Mouse (Mus musculus): ENCODE results near the gene Ampd2. TPM values are rescaled to one million over a fixed set of nuclear protein-coding genes. Genes with fewer than 3 reads are reported as not detected.

Ampd2 gene
- 10 to 100 TPM; 56.4 to 61.4 (median 58.1) TPM for total RNA-seq (2022)

DNA sequence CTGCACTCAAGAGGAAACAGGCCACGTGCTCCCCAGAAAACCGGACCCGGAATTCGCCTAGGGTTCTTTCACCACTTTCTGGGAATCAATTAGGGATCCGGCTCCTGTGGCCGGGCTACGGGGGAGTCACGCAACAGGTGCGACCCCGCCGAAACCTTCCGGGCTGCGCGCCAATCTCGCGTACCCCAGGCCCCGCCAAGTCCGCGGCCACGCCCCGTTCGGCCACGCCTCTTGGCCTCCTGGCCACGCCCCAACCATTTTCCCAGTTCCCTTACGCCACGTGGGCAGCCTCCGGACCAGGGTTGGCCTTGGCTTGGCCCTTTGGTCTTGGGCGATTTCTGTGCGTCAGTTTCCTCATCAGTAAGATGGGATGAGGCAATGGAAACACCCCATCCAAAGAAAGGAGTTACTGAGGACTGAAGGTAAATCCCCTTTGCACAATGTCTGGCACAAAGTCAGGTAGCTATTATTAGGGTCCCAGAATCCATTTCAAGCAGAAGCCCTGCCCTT is at the start of gene Ampd2:
Gene Ampd2, minus strand, starts transcription at position 182 of the 510 bp plus-strand sequence.
- DNase-seq (ENCODE audit: low spot score in 2 of 2) = no peak

DNA sequence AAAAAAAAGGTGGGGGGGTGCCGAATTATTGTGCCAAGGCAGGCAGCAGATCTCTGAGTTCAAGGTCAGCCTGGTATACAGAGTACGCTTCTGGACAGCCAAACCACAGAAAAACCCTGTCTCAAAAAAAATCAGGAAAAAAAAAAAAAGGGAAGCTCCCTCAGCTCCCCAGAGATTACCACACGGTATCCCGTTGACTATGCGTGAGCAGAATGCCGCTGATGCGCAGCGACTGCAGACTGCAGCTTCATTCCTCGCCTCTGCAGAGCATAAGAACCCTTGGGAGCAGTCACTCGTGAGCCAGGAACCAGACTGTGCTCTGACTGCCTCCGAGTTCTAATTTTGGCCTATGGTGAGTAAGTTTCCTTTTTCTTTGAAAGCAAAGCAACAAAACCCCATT is 48.2 kb upstream of the Ampd2 start:
- peak in 1 of 2 experiments; percentile 77 for DNase-seq (ENCODE audit: low spot score in 2 of 2)

DNA sequence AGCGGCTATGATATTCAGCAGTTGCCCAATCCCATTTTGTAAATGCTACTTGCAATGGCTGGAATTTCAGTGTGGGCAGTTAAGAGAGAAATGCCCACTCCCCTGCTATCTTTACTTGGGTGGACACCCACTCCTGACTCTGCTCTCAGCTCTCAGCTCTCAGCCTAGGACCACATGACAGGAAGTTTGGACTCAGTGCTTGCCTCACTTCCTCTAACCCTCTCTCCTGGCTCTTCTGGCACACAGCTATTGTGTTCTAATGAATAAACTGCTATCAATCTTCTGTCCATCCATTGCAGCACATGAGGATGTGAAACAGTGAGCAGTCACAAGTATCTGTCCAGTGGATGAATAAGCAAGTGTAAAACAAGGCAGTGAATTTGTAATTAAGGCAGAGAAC is 46.0 kb upstream of the Ampd2 start:
- no peak for DNase-seq (ENCODE audit: low spot score in 2 of 2)

DNA sequence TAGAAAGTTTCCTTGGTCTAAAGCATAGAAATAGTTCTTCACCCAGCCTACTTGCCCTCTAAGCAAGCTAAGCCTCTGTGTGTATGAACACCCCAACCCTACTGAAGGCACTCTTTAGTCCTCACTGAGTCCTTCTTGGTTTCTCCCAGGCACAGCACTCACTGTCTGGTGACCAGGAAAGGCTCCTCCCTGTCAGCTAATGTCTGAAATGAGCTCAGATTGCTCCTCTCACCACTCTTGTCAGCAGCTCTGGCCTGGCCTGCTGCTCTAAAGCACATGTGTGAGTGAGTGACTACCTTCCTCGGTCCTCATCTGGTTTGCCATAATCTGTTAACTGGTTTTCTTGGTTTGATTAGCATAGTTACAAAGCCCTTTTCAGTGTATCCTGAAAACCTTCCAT is 45.4 kb upstream of the Ampd2 start:
- no peak for DNase-seq (ENCODE audit: low spot score in 2 of 2)

DNA sequence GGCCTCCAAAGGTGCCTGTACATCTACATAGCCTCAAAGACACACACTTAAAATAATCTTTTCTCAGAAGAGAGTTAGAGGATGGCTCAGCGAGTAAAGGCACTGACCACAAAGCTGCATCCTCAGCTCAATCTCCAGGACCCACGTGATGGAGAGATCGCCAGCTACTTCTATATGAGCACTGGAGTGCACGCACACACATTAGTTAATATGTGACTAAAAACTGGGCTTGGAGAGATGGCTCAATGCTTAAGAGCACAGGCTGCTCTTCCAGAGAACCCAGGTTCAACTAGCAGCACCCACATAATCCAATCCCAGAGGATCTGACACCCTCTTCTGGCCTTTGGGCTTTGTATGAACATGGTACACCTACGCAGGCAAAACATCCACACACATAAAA is 44.8 kb upstream of the Ampd2 start:
- DNase-seq (ENCODE audit: low spot score in 2 of 2) = no peak

DNA sequence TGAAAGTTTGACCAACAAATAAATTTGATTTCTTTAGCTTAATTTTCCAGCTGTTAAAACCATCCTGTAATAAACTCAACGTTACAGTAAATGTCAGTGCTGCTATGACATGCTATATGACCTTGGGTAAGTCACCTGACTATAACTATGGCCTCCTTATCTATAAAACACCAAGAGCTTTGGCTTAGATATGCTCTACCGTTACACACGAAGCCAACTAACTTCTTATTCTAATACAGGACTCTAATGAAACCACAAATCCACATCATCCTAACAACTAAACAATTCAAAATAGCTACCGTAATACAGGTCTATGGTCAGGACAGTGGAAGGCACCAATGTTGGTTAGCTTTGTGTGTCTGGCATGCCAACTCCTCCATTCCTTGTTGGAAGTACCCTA is 43.4 kb upstream of the Ampd2 start:
- no peak for DNase-seq (ENCODE audit: low spot score in 2 of 2)

DNA sequence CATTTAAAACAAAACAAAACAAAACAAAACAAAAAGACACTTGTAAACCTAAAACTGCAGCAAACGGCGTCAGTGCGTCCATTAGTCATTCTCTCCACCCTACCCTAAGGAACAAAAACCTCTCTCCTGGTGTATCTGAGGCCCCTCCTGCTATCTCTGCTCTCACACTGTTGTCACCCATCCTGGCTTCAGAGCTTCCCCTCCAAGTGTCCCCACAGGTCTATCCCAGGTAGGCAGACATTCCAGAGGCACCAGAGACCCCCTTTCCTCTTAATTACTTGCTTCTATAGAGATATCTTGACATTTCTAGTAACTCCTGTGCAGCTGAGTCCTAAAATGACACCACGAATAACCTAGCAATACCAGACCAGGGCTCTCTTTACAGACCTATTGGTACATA is 42.9 kb upstream of the Ampd2 start:
- DNase-seq (ENCODE audit: low spot score in 2 of 2) = no peak

DNA sequence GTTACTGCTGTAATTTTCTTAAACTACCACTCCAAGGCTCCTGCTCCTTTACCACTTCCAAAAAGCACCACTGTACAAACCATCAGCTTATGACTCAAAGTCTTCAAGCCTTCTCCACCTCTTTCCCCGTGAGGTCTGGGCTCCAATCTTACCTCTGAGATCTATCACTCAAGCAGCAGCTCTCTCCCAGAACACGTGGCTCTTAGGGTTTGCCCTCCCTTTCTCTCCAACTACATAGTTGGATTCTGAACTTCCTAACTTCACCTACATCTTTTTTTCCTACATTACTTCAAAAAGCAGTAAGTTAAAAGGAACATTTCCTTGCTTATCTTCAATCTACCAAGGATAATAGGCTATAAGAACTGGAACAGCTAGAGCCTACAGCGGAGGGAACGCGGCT is 42.1 kb upstream of the Ampd2 start:
- no peak for DNase-seq (ENCODE audit: low spot score in 2 of 2)

DNA sequence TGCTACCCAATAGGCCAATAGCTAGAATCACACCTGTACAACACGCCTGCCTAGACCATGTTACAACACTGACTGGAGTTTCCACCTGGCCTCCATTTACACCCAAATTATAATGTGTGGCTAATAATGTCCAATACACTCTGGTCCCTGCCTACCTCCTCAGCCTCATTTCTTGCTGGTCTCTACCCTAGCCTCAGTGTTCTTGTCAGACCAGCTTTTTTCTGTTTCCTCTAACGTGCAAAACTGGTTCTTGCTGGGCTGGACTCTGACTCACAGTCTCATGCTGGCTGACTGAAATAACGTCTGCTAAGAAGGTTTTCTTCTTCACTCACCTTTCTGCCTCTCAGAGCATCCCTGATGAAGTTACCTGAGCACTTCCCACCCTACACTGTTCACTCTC is 39.9 kb upstream of the Ampd2 start:
- no peak for DNase-seq (ENCODE audit: low spot score in 2 of 2)

DNA sequence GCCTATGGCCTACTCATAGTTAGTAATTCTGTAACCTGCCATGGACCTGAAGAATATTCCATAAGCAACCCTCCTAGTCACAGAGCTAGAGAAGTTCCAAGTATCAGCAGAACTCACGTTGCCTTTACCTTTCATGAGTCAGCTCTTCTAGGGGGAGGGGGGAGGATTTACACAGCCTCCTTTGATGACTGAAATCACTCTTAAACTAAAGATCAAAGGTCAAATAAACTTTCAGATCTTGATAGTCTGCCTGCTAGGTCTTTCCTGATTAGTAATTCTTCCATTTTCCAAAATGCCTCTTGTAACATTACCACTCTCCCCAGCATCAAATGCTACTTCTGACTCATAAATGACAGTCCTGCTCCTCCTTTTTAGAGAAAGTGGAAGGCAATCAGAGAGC is 37.7 kb upstream of the Ampd2 start:
- DNase-seq (ENCODE audit: low spot score in 2 of 2) = no peak

DNA sequence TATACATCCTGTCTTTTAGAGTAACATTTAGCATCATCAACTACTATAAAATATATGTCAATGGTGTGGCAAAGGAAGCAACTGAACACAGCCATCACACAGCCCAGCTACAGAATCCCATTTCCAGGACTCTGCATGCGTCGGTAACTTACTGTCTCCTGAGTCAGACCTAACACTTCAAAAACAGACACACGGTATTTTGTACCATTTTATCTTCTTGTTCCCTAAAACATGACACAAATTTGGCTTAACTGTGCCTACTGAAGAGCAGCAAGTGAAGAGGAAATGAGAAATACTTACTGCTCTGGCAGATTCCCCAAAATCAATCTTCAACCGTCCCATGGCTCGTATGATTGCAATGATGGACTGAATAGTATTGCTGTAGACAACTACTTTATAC is 36.8 kb upstream of the Ampd2 start:
- no peak for DNase-seq (ENCODE audit: low spot score in 2 of 2)

DNA sequence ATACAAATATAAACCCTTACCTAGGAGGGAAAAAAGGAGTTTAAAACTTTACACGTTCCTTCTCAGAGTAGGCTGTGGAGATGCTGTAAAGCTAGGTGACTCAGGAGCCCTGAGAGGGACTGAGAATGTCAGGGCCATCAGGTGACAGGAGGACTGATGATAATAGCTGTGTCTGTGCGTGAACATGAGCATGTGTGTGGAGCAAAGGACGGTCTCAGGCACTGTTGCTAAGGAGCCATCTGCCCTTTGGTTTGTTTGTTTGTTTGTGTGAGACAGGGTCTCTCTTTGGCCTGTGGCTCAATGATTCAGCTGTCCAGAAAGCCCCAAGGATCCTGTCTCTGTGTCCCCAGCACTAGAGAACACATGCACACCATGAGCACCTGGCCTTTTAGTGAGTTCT is 34.6 kb upstream of the Ampd2 start:
- DNase-seq (ENCODE audit: low spot score in 2 of 2) = no peak

DNA sequence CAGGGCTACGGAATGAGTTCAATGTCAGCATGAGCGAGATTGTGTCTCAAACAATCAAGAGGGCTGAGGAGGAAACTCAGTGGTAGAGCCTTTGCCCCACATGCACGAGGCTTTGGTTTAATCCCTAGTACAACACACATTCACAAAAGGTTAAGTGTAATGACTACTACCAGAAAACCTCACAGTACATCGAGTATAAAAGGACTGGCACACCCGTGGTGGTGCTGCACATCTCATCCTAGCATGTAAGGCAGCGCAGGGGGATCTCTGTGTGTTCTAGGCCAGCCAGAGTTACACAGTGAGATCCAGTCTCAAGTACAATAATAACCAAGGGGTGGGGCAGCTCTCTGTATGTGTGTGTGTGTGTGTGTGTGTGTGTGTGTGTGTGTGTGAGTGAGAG is 31.0 kb upstream of the Ampd2 start:
- no peak for DNase-seq (ENCODE audit: low spot score in 2 of 2)

DNA sequence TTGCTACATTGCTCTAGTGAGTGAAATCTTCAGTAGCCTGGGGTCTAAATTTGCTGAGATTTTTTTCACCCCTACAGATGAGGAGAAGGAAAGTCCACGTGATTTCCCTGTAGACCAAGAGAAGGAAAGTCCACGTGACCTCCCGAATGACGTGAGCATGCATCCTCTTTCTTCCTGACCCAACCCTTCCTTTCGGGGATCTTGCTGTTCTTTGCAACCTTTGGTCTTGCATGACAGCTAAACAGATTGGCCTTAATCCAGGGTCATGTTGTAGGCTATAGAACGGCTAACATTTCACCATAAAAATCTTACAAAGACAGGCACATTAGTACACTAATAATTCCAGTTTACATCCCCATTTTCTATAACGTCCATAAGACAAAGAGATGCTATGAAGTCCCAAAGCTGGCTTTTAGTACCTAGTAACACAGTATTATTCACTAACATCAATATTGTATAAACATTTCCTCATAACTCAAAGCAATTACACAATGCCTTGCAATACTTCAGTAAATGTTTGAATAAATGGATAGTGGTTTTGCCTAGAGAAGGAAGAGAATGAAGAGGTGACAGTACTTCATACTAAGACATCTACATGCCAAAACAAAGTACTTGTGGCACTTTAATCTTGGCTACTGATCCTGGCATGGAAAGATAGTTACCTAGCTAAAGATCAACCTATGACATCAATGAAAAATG is 27.3 kb upstream of the Ampd2 start:
- no peak for DNase-seq (ENCODE audit: low spot score in 2 of 2)

DNA sequence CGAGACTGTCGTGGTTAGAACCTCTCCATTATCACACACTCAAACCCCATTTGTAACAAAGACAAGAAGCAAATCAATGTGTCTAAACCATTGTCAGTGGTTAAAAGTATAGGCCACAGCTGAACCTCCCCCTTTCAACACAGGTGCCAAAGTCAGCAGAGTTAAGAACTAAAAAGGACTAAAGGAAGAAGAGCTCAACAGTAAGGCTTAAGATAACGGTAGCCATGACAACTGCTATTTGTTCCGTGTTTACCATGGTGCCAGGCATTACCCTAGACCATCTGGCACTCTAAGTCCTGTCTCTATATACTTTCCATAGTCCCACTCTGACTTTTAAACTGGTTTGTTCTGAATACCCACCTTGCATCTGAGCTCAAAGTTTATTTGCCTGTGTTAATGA is 26.2 kb upstream of the Ampd2 start:
- DNase-seq (ENCODE audit: low spot score in 2 of 2) = no peak

DNA sequence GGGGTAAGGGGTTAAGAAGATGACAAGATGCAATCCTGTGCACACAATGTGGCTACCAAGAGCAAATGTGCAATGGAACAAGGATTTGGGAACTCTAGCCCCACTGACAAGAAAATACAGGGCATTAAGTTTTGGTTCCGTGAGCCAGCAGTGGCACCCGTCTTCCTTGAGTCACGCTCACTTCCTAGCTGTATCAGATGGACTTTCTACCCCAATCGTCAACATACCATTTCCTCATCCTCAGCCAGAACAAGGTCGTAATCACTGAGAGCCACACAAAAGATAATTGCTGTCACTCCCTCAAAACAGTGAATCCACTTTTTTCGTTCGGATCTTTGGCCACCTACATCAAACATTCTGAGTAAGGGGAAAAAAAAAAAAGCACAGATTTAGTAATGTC is 25.8 kb upstream of the Ampd2 start:
- DNase-seq (ENCODE audit: low spot score in 2 of 2) = no peak

DNA sequence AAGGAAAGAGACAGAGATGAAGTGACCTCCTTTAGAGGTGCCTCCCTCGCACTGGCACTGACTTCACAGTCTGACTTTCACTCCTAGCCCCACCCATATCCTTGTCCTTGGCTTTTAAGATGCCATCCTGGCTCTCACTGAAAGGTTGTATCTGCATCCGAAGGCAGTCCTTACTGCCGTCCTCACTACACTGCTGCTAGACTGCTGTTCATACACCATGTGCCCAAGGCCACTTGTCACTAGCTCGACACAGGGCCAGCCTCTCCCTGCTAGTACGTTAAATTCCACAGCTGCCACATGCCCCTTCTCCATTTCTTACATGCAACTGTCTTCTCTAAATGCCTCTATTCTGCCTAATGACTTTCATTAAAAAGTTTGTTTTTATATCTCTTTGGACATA is 24.9 kb upstream of the Ampd2 start:
- no peak for DNase-seq (ENCODE audit: low spot score in 2 of 2)

DNA sequence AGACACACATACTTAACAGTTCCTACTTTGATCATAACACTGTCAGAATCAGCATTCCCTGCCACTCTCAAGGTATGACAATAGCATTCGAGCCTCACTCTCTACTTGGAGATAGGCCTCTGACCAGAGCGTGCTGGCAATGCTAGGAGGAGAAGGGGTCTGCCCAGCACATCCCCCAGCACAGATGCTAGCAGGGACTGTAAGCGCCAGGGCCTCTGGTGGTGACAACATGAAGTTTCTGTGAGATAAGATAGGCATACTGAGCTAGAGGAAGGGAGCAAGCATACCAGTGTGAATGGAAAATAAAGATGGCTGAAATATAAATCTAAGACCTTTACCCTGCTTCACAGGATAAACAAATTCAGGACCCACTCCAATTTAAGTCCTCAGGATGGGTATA is 18.8 kb upstream of the Ampd2 start:
- DNase-seq (ENCODE audit: low spot score in 2 of 2) = no peak

DNA sequence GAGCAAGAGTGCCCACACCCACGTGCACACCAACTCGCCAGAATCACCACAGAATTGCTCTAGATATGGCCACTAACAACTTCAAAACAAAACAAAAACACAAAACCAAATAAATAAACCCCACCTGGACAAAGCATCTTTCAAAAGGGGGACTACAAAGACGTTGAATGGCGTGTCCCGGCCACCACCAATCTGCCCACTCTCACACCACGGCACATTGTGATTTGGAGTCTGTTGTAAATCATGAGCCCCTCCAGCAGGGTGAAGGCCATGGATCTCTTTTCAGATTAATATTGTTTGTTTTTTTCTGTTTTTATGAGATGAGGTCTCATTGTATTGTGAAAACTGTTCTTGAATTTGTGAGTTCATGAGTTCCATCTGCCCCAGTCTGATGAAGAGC is 15.6 kb upstream of the Ampd2 start:
- DNase-seq (ENCODE audit: low spot score in 2 of 2) = no peak

DNA sequence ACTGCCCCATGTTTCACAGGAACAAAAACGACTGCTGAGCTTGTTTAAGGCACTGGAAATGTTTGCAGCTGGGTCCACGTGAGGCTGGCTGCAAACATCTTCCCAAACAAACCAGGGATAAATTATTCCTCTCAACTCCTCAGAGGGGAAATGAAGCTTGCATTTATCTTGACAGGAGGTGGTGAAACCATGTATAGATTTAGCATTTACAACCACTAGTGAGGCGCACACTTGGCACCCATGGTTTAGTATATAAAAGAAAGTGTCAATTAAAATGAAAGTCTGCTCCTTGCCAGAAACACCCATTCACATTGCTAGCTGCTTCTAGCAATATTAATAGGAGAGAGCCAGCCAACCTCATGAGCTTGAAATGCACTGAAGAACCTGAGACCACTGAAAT is 15.1 kb upstream of the Ampd2 start:
- no peak for DNase-seq (ENCODE audit: low spot score in 2 of 2)

DNA sequence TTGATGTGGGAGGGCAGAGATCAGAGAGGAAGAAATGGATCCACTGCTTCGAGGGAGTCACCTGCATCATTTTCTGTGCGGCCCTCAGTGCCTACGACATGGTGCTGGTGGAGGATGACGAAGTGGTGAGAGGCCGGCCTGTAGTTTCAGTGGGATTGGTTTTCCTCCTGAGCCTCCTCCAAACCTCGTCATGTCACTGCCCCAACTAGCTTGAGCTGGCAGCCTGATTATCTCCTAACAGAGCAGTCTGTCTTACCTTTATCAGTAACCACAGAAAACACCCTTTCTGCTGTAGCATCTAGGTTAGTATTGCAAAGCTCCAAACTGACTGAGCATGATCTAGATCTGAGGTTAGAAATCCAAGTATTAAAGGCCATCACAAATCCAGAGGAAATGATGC is 11.9 kb upstream of the Ampd2 start:
- DNase-seq (ENCODE audit: low spot score in 2 of 2) = no peak

DNA sequence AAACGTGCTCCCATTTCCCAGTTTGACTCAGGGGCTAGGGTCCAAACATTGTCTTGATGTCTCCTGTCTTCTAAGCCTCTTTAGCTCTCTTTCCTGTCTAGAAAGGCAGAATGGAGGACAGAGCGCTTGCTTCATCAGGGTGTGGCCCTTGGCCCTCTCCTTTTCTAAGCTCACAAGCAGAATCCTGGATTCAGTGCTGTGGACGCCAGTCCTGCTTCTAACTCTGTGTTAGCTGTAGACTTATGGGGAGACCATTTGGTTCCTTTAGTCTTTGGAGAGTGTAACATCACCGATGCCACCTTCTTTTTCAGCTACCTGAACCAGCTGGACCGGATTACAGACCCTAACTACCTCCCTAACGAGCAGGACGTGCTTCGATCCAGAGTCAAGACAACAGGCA is 11.2 kb upstream of the Ampd2 start:
- no peak for DNase-seq (ENCODE audit: low spot score in 2 of 2)

DNA sequence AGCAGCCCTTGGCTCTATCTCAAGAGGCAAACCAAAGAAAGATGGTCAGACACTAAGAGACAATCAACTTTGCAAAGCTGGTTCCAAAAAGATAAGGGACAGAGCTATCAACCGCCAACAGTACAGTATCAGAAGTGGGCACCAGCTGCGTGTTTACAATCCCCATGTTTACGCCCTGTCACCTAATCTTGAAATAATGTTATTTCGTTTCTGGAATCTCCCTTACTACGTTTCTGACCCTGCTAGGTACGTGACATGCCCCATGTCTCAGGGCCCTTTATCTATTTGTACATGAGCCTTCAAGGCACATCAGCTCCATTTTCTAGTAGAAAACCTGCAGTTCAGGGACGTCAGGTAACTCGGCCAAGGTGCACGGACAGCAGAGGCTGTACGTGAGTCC is 10.3 kb upstream of the Ampd2 start:
- no peak for DNase-seq (ENCODE audit: low spot score in 2 of 2)

DNA sequence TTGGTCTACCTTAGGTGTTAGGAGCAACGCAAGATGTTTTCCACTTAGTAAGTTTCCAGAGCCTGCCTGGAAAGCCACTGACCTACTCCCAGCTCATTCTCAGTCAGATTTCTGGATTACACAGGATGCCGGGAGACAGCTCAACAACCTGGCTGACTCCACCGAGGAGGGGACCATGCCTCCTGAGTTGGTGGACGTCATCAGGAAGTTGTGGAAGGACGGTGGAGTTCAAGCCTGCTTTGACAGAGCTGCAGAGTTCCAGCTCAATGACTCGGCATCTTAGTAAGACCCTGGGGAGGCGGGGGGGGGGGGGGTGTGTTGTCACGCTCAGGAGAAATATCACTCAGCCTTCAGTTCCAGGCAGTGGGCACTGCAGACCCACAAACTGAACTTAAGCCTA is 9.8 kb upstream of the Ampd2 start:
- DNase-seq (ENCODE audit: low spot score in 2 of 2) = no peak

All from left cerebral cortex, adult 8-10 months (tissue).